Mouse (Mus musculus): Measurements from ENCODE around the gene Ciart.
"Not testable (repeated sequence)": the region's sequence is repeated elsewhere in the genome, so short reads cannot be mapped to it uniquely, and the experiment has no call there.

Gene Ciart

DNA sequence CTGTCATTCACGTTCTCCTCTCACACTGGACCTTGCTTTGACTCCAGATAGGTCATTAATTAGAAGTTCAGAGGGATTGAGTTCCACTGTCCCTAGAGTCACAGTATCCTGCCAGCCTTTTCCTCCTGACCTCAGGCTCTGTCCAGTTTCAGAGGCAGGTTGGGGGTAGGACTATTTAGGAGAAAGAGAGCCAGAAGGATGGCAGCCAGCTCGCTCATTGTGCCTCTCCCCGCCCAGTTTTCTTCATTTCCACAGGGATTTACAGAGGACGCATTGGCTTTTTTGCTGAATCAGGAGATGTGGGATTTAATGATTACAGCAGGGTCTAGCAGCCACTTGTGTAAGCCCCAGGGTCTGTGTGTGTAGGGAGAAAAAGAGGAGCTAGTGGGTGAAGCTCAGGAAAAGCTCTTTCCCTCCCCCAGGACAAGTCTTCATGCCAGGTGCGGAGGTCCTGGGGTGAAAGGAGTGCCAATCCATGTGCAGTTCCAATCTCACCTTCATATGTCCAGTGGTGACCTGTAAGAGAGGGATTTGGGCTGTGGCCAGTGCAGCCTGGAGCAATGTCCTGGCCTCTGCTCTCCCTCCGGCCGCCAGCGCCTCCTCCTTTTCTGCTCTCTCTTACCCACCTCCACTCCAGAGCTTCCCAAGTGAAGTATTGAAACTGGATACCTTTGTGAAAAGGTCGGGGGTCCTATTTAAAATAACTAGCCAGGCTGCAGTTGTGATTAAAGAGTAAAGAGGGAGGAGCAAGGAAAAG is 19.7 kb upstream of the Ciart start:
- no peak for DNase-seq

DNA sequence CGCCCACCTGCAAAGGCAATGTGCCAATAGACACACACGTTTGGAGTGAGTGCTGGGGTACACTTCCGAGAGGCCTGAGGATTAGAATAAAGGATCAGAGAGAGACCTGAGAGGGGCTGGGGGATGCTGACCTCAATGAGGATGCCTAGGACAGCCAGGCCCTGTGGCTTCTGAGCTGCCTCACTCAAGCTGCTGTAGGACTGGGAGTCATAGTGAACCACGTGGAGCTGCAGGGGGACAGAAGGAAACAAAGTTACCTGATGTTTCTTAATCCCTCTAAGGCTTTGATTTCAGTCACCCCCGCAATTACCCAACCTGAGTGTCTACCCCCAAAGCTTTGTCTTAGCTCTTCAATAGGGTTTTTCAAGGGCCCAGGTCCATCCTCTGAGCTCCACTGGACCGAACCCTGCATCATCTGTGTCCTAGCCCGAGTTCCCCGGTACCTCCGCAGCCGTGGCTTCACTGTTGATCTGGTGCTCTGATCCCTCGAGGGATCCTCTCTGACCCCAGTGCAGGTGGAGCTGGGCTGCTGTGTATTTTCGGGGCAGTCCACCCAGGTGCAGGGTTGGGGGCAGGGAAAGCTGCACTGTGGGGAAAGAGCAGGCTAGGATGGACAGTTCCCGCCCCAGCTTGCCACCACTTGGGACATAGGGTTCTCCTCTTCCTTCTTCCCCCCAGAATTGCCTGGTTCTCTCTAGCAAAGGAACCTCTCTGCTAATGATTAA is 17.9 kb upstream of the Ciart start:
- DNase-seq: no peak

GRCm38 (mm10) chr3:95895501-95895900 is 13.4 kb upstream of the Ciart start:
- DNase-seq: not testable (repeated sequence)

- peak; percentile 29 to 35 for DNase-seq
Observed at GRCm38 (mm10) chr3:95894317-95895160, 12.5 kb upstream of the Ciart start.

DNA sequence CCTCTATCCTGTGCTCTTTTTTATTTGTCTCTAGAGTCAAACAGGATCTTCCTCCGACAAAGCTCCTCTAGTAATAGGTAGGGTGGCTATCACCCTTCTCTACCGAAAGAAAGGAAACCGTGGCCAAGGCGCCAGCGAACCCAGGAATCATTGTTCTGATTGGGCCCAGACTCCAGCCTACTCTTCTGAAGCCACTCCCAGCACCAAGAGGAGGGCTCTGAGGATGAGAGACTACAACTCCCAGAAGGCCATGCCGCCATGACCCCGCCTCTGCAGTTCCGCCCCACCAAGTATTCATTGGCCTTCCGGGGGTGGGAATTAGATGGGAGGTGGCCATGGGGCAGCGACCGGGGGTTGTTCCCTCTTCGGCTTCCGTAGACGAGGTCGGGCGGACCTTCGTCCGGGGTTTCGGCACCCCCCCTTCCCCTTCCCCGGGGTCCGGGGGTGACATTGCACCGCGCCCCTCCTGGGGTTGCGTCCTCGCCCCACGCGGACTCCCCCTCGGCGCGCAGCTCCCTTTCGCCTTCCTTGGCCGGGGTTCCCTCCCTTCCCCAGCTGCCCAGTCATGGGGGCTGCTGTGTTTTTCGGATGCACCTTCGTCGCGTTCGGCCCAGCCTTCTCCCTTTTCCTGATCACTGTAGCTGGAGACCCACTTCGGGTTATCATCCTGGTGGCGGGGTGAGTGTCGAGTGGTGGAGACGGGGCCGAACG is 11.7 kb upstream of the Ciart start, which contains the start of gene Aph1a:
TSS of gene Aph1a (plus strand) at position 364 of the 711 bp plus-strand sequence.
- DNase-seq: peak; percentile 93 to 97

- peak; percentile 31 to 48 for DNase-seq
Observed at GRCm38 (mm10) chr3:95893126-95893525, 11.1 kb upstream of the Ciart start.

- DNase-seq: no peak
Observed at GRCm38 (mm10) chr3:95892066-95893052, 10.3 kb upstream of the Ciart start.

DNA sequence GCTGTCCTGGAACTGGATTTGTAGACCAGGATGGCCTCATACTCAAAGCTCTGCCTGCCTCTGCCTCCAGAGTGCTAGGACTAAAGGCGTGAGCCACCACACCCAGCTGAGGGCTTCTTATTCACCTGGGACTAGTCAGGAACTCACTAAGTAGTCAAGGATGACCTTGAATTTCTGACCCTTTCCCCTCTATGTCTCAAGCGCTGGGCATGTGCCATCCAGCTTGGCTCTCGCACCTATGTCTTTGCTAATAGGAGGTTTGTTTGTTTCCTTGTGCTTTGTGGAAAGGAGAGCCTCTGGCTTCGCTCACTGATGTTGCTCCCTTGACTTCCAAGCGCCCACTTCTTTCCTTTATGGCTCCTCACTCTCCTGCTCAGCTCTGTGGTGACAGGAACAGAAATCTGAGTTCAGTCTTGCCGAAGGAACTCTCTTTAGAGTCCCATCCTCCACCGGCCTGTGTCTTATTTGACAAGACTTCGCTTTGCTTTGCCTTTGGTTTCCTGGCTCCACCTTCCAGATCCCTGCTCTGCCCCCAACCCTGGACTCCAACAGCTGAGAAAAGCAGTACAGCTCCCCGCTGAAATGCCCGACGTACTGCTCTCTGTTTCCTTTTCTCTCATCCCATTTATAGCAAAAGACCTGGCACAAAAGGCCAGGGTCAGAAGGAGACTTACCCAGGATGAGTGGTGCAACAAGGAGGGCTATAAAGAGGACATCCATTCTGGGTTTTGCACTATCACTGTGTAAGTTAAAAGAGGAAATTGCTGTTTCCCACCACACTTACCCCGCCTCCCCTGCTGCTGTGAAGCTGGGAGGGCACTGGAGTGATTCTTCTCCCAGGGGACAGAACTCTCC is 9.4 kb upstream of the Ciart start, which contains the start of gene BC028528:
TSS of gene BC028528 (minus strand) at position 795 of the 855 bp plus-strand sequence.
- DNase-seq: no peak

- no peak for DNase-seq
Observed at GRCm38 (mm10) chr3:95889664-95890063, 7.6 kb upstream of the Ciart start.

- DNase-seq: no peak
Observed at GRCm38 (mm10) chr3:95887596-95887995, 5.5 kb upstream of the Ciart start.

- no peak for DNase-seq
Observed at GRCm38 (mm10) chr3:95884400-95884799, 2.3 kb upstream of the Ciart start.

- DNase-seq: peak; percentile 73 to 75
Observed at GRCm38 (mm10) chr3:95882816-95883425, 870 bp upstream of the Ciart start.

DNA sequence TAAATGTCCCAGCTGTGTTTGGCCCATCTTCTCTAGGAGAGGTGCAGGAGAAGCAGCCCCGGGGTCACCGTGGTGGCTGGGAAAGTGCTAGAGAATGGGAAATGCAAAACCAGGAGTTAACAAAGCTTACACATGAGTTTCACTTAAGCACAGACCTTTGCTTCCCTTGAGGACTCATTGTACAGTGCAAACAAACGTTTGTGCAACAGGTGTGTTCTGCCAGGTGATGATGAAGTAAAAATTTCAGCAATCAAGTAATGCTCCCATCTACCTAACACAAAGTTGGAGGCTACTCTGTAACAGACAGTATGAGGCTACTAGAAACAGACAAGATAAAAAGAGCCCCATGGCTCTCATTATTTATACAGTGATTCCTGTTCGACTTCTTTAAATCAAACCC is 3.0 kb downstream of the Ciart start:
- DNase-seq: no peak

DNA sequence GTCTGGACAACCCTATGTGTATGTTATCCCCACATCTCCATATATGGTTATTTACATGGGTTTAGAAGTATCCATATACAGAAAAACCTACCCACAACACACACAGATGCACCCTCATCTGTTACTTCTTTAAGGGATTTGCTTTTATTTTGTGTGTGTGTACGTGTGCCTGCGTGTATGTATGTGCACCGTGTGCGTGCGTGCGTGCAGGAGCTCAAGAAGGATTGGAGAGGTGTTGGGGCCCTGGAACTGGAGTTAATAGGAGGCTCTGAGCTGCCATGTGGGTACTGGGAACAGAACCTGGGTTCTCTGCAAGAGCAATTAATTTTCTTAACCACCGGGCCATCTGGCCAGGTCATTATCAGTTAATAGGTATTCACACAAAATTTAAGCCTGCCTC is 10.0 kb downstream of the Ciart start:
- no peak for DNase-seq

- peak; percentile 80 to 85 for DNase-seq
Observed at GRCm38 (mm10) chr3:95871392-95871867, 10.6 kb downstream of the Ciart start, which contains the start of gene Mrps21. Gene Mrps21, minus strand, starts transcription at chr3:95871519.

GRCm38 (mm10) chr3:95870976-95871375 is 11.1 kb downstream of the Ciart start:
- DNase-seq: no peak

GRCm38 (mm10) chr3:95867408-95867807 is 14.6 kb downstream of the Ciart start:
- DNase-seq: no peak

DNA sequence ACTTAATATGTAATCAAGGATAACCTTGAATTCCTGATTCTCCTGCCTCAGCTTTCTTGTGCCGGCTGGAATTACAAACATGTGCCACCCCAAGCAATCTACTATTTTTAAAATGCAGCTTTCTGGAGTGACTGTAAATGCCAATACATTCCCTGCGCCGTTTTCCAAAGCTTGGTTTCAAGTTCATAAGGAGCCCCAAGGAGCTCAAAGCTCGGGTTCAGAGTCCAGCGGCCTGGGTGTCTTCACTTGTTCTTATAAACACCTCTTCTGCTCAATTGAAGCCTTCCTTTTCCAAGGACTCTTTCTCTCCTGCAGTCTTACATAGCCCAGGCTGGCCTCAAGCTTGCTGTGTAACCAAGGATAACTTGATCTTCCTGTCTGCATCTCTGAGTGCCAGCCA is 16.0 kb downstream of the Ciart start:
- no peak for DNase-seq

- DNase-seq: no peak
Observed at GRCm38 (mm10) chr3:95865571-95865970, 16.5 kb downstream of the Ciart start.

Data from thymus, postnatal 36 days (tissue).